ENCODE assay signal across 8 mouse cellular contexts in the genomic region with DNA sequence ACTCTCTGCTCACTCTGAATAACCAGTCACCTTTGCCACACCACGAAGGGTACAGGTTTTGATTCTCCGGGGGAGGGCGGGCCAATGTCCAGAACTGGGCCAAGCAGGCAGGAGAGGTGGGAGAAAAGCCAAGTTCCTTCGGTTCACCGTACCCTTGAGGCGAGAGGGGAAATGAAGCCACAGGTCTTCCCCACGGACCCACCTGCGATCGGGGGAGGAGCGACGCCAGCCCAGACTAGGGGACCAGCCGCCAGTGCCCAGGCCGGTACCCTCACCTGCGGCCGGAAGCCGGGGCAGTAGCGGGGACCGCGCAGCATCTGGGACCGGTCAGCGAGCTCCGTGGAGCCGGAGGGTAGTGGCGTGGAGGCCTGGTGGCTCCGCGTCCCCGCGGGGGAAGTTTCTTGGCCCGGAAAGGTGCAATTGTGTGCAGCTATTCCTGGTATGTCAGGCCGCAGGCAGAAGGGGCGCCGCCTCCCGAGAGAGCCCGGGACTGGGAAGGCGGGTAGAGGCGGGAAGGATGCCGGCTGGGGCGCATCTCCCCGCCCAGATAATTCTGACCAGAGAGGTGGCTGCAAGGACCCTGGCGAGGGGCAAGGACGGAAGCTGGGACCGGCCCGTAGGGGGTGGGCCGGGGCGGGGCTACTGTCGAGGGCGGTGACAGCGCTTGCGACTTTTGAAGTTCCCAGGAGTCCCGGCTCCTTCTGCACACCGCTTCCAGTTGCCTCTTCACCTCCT. TPM values are rescaled to one million over a fixed set of nuclear protein-coding genes. Genes with fewer than 3 reads are reported as not detected.
DNase-seq lines count a peak whose midpoint lies in the region; ATAC-seq and TF ChIP-seq lines count a peak whose summit lies in the region.

Gene Gm9922, minus strand, starts transcription at position 578 of the 735 bp plus-strand sequence.
Gene Lmo7, plus strand, starts transcription at position 721 of the 735 bp plus-strand sequence.

- TF ChIP-seq POLR2A in olfactory bulb, adult 2 months (IDR thresholded peaks at IDR 0.05; ENCODE audit: insufficient read depth, low read depth, low read length), result no peak

- no peak within 1 kb of the TSS for H3K27ac ChIP-seq in forebrain, embryonic 11.5 days (ENCODE audit: low read depth, low read length)
- peak within 1 kb of the TSS; percentile 58; the same call in 1 of the 2 replicates for H3K27ac ChIP-seq in heart, embryonic 16.5 days (ENCODE audit: low read length)
- H3K27ac ChIP-seq in lung, embryonic 14.5 days (ENCODE audit: low read depth), result no peak within 1 kb of the TSS
- H3K27ac ChIP-seq in olfactory bulb, adult 2 months (ENCODE audit: insufficient read depth, low read depth, low read length), result no peak within 1 kb of the TSS

- WGBS in forebrain, embryonic 11.5 days, result under 1% methylated on average over 51 of the region's 51 CpGs
- WGBS in heart, embryonic 16.5 days, result under 1% methylated on average over 51 of the region's 51 CpGs
- under 1% methylated on average over 51 of the region's 51 CpGs for WGBS in lung, embryonic 14.5 days
- 1% methylated on average over 51 of the region's 51 CpGs for WGBS in olfactory bulb, adult 2 months

- 0 out of 2 replicates have a peak, but pooled peaks cover 5% of the 10 kb centered on the region for H3K4me1 ChIP-seq in forebrain, embryonic 11.5 days (replicated peaks; ENCODE audit: control insufficient read depth, insufficient read depth, low read length)
- peaks cover 17% of the 10 kb centered on the region for H3K4me1 ChIP-seq in heart, embryonic 16.5 days (ENCODE audit: control insufficient read depth, insufficient read depth, low read length)
- 0 out of 2 replicates have a peak, but pooled peaks cover 4% of the 10 kb centered on the region for H3K4me1 ChIP-seq in lung, embryonic 14.5 days (ENCODE audit: insufficient read depth)
- H3K4me1 ChIP-seq in olfactory bulb, adult 2 months (ENCODE audit: control insufficient read depth, insufficient read depth, low read length), result peaks cover 12% of the 10 kb centered on the region

- H3K36me3 ChIP-seq in forebrain, embryonic 11.5 days (ENCODE audit: control insufficient read depth, insufficient read depth, low read length), result no peaks in the 10 kb centered on the region
- no peaks in the 10 kb centered on the region for H3K36me3 ChIP-seq in heart, embryonic 16.5 days (ENCODE audit: control insufficient read depth, insufficient read depth)
- no peaks in the 10 kb centered on the region for H3K36me3 ChIP-seq in lung, embryonic 14.5 days (ENCODE audit: insufficient read depth)

- H3K4me2 ChIP-seq in forebrain, embryonic 11.5 days (ENCODE audit: low read depth, low read length, severe bottlenecking), result peak within 1 kb of the TSS; percentile 98
- peak within 1 kb of the TSS; percentile 97 for H3K4me2 ChIP-seq in heart, embryonic 16.5 days (ENCODE audit: low read depth, low read length)
- peak within 1 kb of the TSS; percentile 99 for H3K4me2 ChIP-seq in lung, embryonic 14.5 days

- ATAC-seq in CD4-positive, CD25-positive, alpha-beta regulatory T cell, adult 4 months, result peak; percentile 31
- peak; percentile 90 for ATAC-seq in forebrain, embryonic 11.5 days (replicated peaks; ENCODE audit: low FRiP score)
- ATAC-seq in heart, embryonic 16.5 days (replicated peaks; ENCODE audit: extremely low read depth, insufficient read depth, low FRiP score), result peak; percentile 94
- peak; percentile 96 for ATAC-seq in lung, embryonic 14.5 days (ENCODE audit: insufficient read depth)

- no peaks in the 10 kb centered on the region for H3K9me3 ChIP-seq in forebrain, embryonic 11.5 days (ENCODE audit: control insufficient read depth, low read length)
- no peaks in the 10 kb centered on the region for H3K9me3 ChIP-seq in heart, embryonic 16.5 days (replicated peaks; ENCODE audit: control insufficient read depth, low read length)
- no peaks in the 10 kb centered on the region for H3K9me3 ChIP-seq in lung, embryonic 14.5 days (ENCODE audit: low read depth, low read length)

- H3K4me3 ChIP-seq in forebrain, embryonic 11.5 days (ENCODE audit: low read depth, low read length), result peak within 1 kb of the TSS; percentile 57
- H3K4me3 ChIP-seq in heart, embryonic 16.5 days (ENCODE audit: low read length), result peak within 1 kb of the TSS; percentile 85
- peak within 1 kb of the TSS; percentile 64 for H3K4me3 ChIP-seq in lung, embryonic 14.5 days (ENCODE audit: low read depth, low read length)
- H3K4me3 ChIP-seq in olfactory bulb, adult 2 months (ENCODE audit: insufficient read depth, low read depth, low read length), result peak within 1 kb of the TSS; percentile 46

- peak; percentile 26 to 38 for DNase-seq in adrenal gland, postnatal 4 days (ENCODE audit: low spot score in 2 of 2)
- peak; percentile 81 for DNase-seq in forebrain, embryonic 11.5 days (ENCODE audit: low spot score)
- peak; percentile 93 for DNase-seq in kidney, postnatal 14 days
- DNase-seq in lung, embryonic 14.5 days, result peak; percentile 86
- peak; percentile 74 for DNase-seq in urinary bladder, adult 18-20 months (ENCODE audit: low spot score in 2 of 2)

- H3K9ac ChIP-seq in forebrain, embryonic 11.5 days (ENCODE audit: low read length), result peak within 1 kb of the TSS; percentile 59
- H3K9ac ChIP-seq in heart, embryonic 16.5 days (ENCODE audit: low read length), result peak within 1 kb of the TSS; percentile 89
- H3K9ac ChIP-seq in lung, embryonic 14.5 days, result peak within 1 kb of the TSS; percentile 69

- H3K27me3 ChIP-seq in forebrain, embryonic 11.5 days (ENCODE audit: control insufficient read depth, insufficient read depth, low read length), result peaks cover 19% of the 10 kb centered on the region
- peaks cover 5% of the 10 kb centered on the region; the same call in 1 of the 2 replicates for H3K27me3 ChIP-seq in heart, embryonic 16.5 days (ENCODE audit: control insufficient read depth, insufficient read depth, low read length)
- H3K27me3 ChIP-seq in lung, embryonic 14.5 days (ENCODE audit: insufficient read depth, low read length), result peaks cover 7% of the 10 kb centered on the region; the same call in 1 of the 2 replicates

- peak; percentile 32 for TF ChIP-seq CTCF in lung, embryonic 14.5 days (IDR thresholded peaks at IDR 0.05; ENCODE audit: low read depth)
- TF ChIP-seq CTCF in olfactory bulb, adult 2 months (IDR thresholded peaks at IDR 0.05; ENCODE audit: insufficient read depth, low read depth, low read length), result no peak

RNA-seq across cellular contexts. Expression of gene Gm9922, which starts in this region (rescaled TPM):
- polyA plus RNA-seq in CD4-positive, CD25-positive, alpha-beta regulatory T cell, adult 4 months (2017; shearing (Covaris generic)), result not detected
- 1 to 10 TPM; 2.5 to 3.2 TPM for total RNA-seq in adrenal gland, postnatal 4 days (2021)
- 0.68 and 1.5 TPM in 2 replicates for polyA plus RNA-seq in forebrain, embryonic 11.5 days (2014; fragmentation: Nextera tagmentation; extraction: Ambion mirVana)
- polyA plus RNA-seq in heart, embryonic 16.5 days (2015; fragmentation: Nextera tagmentation; extraction: Ambion mirVana), result 3.7 and 5.1 TPM in 2 replicates
- 1.2 and 1.5 TPM in 2 replicates for polyA plus RNA-seq in lung, embryonic 14.5 days (2014; fragmentation: Nextera tagmentation; extraction: Ambion mirVana)
- polyA plus RNA-seq in olfactory bulb, adult 2 months (2012; ENCODE audit: insufficient read depth, insufficient read length, low replicate concordance, missing spikeins), result not detected in 2 replicates

RNA-seq across cellular contexts. Expression of gene Lmo7, which starts in this region (rescaled TPM):
- under 1 TPM; 0.22 to 0.31 TPM for polyA plus RNA-seq in CD4-positive, CD25-positive, alpha-beta regulatory T cell, adult 4 months (2017; shearing (Covaris generic))
- 10 to 100 TPM; 30.0 to 30.8 TPM for total RNA-seq in adrenal gland, postnatal 4 days (2021)
- polyA plus RNA-seq in forebrain, embryonic 11.5 days (2014; fragmentation: Nextera tagmentation; extraction: Ambion mirVana), result 1.3 and 1.4 TPM in 2 replicates
- polyA plus RNA-seq in heart, embryonic 16.5 days (2015; fragmentation: Nextera tagmentation; extraction: Ambion mirVana), result 267 and 272 TPM in 2 replicates
- polyA plus RNA-seq in lung, embryonic 14.5 days (2014; fragmentation: Nextera tagmentation; extraction: Ambion mirVana), result 17.1 and 19.5 TPM in 2 replicates
- polyA plus RNA-seq in olfactory bulb, adult 2 months (2012; ENCODE audit: insufficient read depth, insufficient read length, low replicate concordance, missing spikeins), result not detected in 2 replicates

Comparison
In these comparisons a context has a peak if more than half of its experiments do, and no peak if none do; other contexts are left out.
1. Peak in ATAC-seq in CD4-positive, CD25-positive, alpha-beta regulatory T cell, adult 4 months; RNA of the genes that start here not detected or under 1 TPM.
2. ATAC-seq: peak in every context shown above with its lines; median percentile 96 in lung, embryonic 14.5 days; 94 in heart, embryonic 16.5 days; 90 in forebrain, embryonic 11.5 days; 31 in CD4-positive, CD25-positive, alpha-beta regulatory T cell, adult 4 months.
3. DNase-seq: peak in every context shown above with its lines; median percentile 93 in kidney, postnatal 14 days; 86 in lung, embryonic 14.5 days; 81 in forebrain, embryonic 11.5 days; 74 in urinary bladder, adult 18-20 months; 32 in adrenal gland, postnatal 4 days.